Mouse (Mus musculus): ENCODE measurements around the gene Manba.

- TF ChIP-seq CTCF (IDR thresholded peaks at IDR 0.05; ENCODE audit: low read depth): peak; percentile 88
- no peak for TF ChIP-seq EP300 (IDR thresholded peaks at IDR 0.05; ENCODE audit: low read depth)
These were observed 96.3 kb downstream of the Manba start for GRCm38 (mm10) chr3:135581606-135582117.

All from heart, postnatal 0 days (tissue).